Mouse (Mus musculus): ENCODE data around the gene Sectm1a.
"Not testable (repeated sequence)": the region's sequence is repeated elsewhere in the genome, so short reads cannot be mapped to it uniquely, and the experiment has no call there.

Gene Sectm1a

DNA sequence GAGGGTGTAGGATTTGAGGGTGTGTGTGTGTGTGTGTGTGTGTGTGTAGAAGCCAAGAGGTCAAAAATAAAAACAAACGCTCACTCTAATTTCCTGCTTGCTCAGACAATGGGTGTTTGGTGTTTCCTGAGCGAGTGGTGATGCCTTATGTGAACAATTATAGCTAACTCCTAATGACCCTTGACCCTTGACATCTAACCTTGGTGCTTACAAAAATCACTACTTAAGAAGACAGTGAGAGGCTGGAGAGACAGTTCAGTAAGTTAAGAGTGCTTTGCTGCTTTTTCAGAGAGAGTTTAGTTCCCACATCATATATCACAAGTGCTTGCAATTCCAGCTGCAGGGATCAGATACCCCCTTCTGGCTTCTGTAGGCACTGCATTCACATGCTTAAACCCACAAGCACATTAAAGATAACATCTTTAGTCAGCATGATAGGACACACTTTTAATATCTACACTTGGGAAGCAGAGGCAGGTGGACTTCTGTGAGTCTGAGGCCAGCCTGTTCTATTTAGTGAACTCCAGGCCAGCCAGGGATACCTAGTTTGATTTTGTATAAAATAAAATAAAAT lies 33.1 kb downstream of the Sectm1a start:
- no peak for DNase-seq (ENCODE audit: extremely low read depth, low read depth)

DNA sequence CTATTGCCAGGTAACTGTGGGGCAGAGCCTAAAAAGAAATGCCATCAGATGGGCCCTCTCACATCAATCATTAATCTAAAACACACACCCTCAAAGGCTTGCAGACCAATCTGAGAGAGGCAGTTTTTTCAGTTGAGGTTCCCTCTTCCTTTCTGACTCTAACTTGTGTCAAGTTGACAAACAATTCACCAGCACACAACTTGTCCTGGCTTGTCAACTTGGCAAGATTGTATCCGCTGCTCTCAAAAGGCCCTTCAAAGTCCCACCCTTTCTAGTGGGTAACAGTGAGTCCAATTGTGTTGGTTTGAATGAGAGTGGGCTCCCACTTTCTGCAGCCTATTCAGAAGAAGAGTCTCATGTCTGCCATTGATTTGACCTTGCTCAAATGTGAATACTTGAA lies 35.7 kb downstream of the Sectm1a start:
- no peak for DNase-seq (ENCODE audit: extremely low read depth, low read depth)

DNA sequence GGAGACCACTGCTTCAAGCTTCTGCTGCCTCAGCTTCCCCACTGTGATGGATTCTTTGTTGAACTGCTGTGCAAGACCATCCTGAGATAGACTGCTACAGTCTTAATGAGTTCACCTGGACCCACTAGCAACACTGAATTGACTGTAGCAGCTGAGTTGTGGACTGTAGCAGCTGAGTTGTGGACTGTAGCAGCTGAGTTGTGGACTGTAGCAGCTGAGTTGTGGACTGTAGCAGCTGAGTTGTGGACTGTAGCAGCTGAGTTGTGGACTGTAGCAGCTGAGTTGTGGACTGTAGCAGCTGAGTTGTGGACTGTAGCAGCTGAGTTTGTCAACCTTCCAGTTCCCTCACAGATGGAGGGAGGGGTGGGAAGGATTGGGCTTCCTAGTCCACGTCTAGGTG lies 38.0 kb downstream of the Sectm1a start:
- not testable (repeated sequence) for DNase-seq (ENCODE audit: extremely low read depth, low read depth)

DNA sequence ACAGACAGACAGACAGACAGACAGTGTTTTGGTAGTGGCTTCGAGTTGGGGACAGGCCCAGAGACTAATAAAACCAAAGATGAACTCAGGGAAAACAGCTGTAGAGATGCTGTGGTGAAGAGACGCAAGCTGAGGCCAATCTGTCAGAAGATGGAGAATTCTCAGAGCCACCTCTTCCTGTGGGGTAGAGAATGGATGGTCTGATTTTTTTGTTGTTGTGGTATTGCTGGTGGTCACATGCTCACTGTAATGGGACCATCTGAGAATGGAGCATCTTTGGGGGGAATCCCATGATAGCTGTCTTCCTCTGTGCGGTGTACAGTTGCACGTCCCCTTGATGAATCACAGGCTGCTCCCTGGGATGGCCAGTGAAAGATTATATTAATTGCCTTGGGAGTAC lies 38.5 kb downstream of the Sectm1a start:
- no peak for DNase-seq (ENCODE audit: extremely low read depth, low read depth)

DNA sequence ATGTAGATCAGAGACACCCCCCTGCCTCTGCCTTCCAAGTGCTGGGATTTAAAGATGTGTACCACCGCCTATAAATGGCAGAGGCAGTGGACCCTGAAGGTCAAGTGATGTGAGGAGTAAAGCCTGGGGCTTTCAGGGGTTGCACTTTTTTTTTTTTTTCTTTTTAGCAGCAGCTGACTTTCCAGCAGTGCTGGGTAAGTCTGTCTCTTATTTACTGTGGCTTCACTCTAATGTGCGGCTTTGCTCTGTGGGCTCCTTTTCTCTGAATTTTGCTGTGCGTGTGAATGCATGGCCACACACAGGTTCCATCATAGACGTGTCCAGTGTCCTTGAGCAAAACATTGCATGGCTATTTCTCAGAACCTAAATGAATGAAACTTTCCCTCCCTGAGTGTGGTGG lies 39.4 kb downstream of the Sectm1a start:
- no peak for DNase-seq (ENCODE audit: extremely low read depth, low read depth)

DNA sequence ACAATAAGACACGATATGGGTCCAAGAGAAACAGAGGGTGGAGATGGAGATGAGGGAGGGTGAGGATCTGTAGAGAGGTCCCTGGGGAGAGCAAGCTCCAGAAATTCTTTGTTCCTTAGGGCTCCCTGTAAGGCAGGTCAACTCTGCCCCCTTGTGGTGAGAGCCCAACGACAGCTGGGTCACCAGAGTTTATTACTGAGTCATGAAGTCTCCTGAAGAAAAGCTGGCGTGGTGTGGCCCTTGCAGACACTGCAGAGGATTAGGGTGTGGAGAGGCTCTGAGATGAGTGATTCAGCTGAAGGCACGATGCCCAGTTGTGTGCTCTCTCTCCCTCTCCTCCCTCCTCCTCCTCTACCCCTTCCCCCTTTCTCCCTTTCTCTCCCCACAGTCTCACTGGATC lies 39.8 kb downstream of the Sectm1a start:
- DNase-seq (ENCODE audit: extremely low read depth, low read depth): peak; percentile 59

DNA sequence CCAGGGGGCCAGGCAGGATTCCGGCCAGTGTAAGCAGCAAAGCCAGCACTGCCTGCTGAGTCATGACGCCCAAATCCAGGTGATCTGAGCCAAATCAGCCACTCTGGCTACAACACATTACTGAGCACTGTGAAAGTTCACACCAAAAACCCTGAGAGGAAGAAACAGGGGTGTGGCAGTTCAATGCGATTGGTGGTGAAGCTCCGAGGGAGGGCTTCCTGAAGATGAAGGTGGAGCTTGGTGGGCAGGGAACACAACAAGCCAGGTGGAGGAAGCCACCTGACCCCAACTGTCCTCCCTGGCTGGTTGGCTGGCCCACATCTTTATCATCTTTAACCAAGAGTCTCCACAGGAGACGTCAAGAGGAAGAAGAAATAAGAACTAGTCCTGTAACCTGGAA lies 41.7 kb downstream of the Sectm1a start, which contains the start of gene Cd7:
Gene Cd7 (minus strand): TSS at position 117 of the 400 bp plus-strand sequence.
- no peak for DNase-seq (ENCODE audit: extremely low read depth, low read depth)

DNA sequence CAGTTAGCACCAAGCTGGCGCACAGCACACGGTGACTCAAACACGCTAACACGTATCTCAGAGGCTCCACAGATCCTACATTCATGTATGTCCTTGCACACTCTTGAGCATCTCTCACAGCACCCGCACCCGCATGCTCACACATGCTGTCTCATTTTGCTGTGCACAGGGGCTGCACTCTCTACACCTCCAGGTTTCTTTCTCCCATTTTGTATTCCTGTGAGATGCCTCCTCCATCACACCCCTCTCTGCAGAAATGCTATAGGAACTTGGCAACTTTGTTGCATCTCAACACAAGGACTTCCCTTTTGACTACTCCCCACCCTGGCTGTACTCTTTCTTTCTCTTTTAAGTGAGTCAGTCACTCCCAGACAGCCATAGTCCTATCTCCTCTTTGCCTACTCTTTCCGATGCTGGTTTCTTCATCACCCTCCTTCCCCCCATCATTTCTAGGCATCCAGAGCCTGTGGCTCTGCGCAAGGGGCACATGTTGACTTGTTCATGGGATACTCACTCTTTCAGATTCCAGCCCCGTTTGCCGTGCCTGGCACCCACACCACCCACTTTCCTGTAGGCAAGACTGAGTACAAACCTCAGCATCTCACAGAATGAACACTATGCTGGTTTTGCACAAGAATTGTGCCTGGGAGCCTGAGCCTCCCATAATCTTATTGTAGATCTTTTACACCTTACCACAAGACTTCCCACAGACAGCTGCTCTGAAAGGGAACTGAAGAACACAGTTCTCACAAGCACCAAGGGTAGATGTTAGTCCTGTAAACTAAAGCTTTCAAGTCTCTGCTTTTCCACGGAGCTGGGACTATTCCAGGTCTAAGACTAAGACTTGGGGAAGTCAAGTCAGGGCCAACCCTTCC lies 42.4 kb downstream of the Sectm1a start:
- no peak for DNase-seq (ENCODE audit: extremely low read depth, low read depth)

DNA sequence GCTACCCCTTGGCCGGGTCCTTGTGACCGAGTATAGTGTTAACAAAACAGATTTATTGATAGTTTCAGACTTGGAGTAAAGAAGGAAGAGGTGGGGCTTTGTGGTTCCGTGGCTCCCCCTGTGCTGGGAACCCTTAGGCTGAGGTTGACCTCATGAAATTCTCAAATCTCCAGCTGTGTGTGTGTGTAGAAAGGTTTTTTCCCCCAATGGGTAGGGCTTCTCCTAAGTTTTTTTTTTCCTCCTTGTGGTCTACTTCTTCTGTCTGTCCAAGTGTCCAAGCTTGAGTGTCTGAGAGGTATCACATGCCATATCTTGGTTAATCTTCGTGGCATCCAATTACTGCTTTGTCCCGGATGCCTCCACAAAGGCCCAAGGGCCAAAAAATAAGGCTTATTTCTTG lies 47.9 kb downstream of the Sectm1a start:
- no peak for DNase-seq (ENCODE audit: extremely low read depth, low read depth)

DNA sequence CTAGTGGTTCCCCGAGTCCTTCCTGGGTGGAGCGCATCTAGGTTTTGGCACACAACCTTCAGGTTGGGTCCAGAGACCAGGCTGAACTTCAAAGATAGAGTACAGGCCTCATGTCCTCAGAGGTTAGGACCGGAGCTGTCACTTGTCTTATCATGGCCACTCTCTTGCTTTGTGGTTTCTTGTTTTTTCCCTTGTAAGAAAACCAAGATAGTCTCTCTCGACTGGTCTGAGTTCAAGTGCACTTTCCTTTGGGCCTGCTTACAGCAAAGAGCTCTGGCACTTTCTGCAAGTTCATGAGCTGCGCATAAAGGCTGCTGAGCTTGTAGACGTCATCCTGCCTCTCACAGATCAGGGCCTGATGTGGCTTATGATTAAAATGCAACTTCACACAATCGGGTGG lies 53.8 kb downstream of the Sectm1a start:
- peak; percentile 59 for DNase-seq (ENCODE audit: extremely low read depth, low read depth)

DNA sequence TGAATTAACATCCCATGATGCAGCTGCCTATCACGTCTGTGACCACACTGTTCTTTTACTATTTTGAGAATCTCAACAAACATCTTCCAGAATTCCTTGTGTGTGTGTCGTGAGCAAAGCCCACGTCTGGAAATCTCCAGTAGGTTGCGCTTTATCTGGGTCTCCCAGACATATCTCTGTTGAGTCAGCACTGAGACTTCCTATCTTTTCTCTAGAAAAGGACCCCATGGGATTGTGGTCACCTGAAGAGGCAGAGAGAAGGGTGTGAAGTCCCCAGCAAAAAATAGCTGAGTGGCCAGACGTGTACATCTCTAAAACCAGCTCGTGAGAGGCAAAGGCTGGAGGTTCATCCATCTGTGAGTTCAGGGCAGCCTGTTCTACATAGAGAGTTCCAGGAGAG lies 56.9 kb downstream of the Sectm1a start:
- DNase-seq (ENCODE audit: extremely low read depth, low read depth): no peak

DNA sequence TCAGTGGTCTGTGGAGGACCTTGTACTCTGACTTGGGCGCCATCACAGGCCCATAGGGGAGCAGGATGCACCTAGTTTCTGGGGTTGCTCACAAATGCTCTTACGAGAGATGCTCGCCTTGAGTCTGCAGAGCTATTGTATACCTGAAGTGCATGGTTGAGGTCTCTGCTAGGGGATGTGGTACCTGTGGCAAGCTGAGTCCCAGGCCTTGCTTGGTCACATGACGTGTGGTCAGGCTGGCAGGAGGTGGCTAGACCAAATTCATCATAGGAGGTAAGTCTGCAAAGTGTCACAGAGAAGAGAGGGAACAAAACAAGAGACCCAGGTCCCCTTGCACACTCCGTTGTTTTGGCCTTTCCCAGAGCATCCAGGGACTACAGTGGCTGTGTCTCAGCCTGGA lies 61.5 kb downstream of the Sectm1a start:
- DNase-seq (ENCODE audit: extremely low read depth, low read depth): no peak

DNA sequence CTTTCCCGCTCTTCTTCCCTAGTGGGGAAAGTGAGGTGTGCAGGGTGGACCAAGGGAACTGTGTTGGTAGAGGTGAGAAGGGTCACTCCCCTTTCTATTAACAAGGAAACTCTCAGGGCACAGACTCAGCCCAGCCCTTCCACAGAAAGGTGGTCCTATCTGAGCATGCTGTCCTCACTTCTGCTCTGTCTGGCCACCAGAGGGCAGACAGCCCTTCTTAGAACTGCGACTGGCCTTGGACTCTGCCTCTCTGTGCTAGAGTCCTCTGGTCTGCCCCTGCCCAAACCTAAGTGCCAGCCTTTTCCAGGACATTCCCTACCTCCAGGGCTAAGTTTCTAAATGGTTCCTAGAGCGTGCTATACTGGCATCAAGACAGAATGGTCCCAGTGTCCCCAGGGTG lies 63.3 kb downstream of the Sectm1a start:
- DNase-seq (ENCODE audit: extremely low read depth, low read depth): no peak

All from MEL-GATA-1-ER (cell line).